Mouse (Mus musculus): ENCODE results near the gene Tmem238.
A peak's percentile ranks its signal among the peaks of the same experiment; 100 is the strongest.

The Tmem238 gene

GRCm38 (mm10) chr7:4792278-4793212 is 3.1 kb upstream of the Tmem238 start, which contains the start of gene Rpl28:
Rpl28 (plus strand) TSS chr7:4792874.
- peak; percentile 96 to 98 for DNase-seq

- peak; percentile 61 to 62 for DNase-seq
Observed at GRCm38 (mm10) chr7:4788499-4789435, 689 bp downstream of the Tmem238 start.

GRCm38 (mm10) chr7:4783667-4784268 is 5.7 kb downstream of the Tmem238 start:
- no peak for DNase-seq

- no peak for DNase-seq
Observed at GRCm38 (mm10) chr7:4782759-4783158, 6.7 kb downstream of the Tmem238 start, which contains the start of the genes Il11 and Tmem190. Il11 (minus strand) TSS chr7:4782859. Tmem190 (plus strand) TSS chr7:4782937.

- no peak for DNase-seq
Observed at GRCm38 (mm10) chr7:4782130-4782529, 7.3 kb downstream of the Tmem238 start.

- DNase-seq: no peak
Observed at GRCm38 (mm10) chr7:4779921-4780320, 9.5 kb downstream of the Tmem238 start.

- no peak for DNase-seq
Observed at GRCm38 (mm10) chr7:4777851-4778637, 11.4 kb downstream of the Tmem238 start.

- DNase-seq: peak; percentile 56 to 65
Observed at GRCm38 (mm10) chr7:4776861-4777830, 12.3 kb downstream of the Tmem238 start.

GRCm38 (mm10) chr7:4776131-4776530 is 13.3 kb downstream of the Tmem238 start:
- DNase-seq: no peak

GRCm38 (mm10) chr7:4771202-4771601 is 18.3 kb downstream of the Tmem238 start, which contains the start of gene Fam71e2:
Fam71e2 (minus strand) TSS chr7:4771302.
- DNase-seq: no peak

GRCm38 (mm10) chr7:4764946-4765710 is 24.3 kb downstream of the Tmem238 start:
- DNase-seq: no peak

GRCm38 (mm10) chr7:4759670-4760069 is 29.8 kb downstream of the Tmem238 start:
- DNase-seq: peak in 1 of 2 experiments; percentile 27

- peak; percentile 82 to 86 for DNase-seq
Observed at GRCm38 (mm10) chr7:4752821-4753570, 36.5 kb downstream of the Tmem238 start, which contains the start of gene Cox6b2. Cox6b2 (minus strand) TSS chr7:4753094.

GRCm38 (mm10) chr7:4751971-4752820 is 37.3 kb downstream of the Tmem238 start:
- peak; percentile 30 to 48 for DNase-seq

- no peak for DNase-seq
Observed at GRCm38 (mm10) chr7:4749169-4749568, 40.3 kb downstream of the Tmem238 start.

- no peak for DNase-seq
Observed at GRCm38 (mm10) chr7:4748321-4748720, 41.1 kb downstream of the Tmem238 start.

GRCm38 (mm10) chr7:4747156-4747899 is 42.1 kb downstream of the Tmem238 start:
- no peak for DNase-seq

Measured in lung, adult 18-20 months (tissue).